Mouse (Mus musculus) midbrain, embryonic 12.5 days (tissue): ENCODE results near the gene Tsc1. TPM values are rescaled to one million over a fixed set of nuclear protein-coding genes. Genes with fewer than 3 reads are reported as not detected.

ENCODE experiments used
- ATAC-seq: fragments of 200-750 bp; cut with Nextera tagmentation; 2 replicates; pipeline ENCODE4 v1.8.0; 2017; ENCODE audit warnings: low read depth, moderate TSS enrichment, moderate library complexity; ENCODE audit not compliant: low FRiP score
- H3K27ac ChIP-seq: fragments of 300-500 bp; sonication (generic); replicated peaks from 2 replicates; pipeline ENCODE4 v1.5.1; 2016; ENCODE audit warnings: mild to moderate bottlenecking
- H3K27me3 ChIP-seq: fragments of 300-500 bp; sonication (generic); 2 replicates; pipeline ENCODE4 v1.6.1; 2016; ENCODE audit warnings: mild to moderate bottlenecking
- H3K36me3 ChIP-seq: fragments of 300-500 bp; sonication (generic); 2 replicates; pipeline ENCODE4 v1.6.1; 2016
- H3K4me1 ChIP-seq: fragments of 300-500 bp; sonication (generic); 2 replicates; pipeline ENCODE4 v1.6.1; 2016
- H3K4me2 ChIP-seq: fragments of 300-500 bp; sonication (generic); replicated peaks from 2 replicates; pipeline ENCODE4 v1.6.1; 2016; ENCODE audit warnings: mild to moderate bottlenecking, moderate library complexity
- H3K4me3 ChIP-seq: fragments of 300-500 bp; sonication (generic); 2 replicates; pipeline ENCODE4 v1.5.1; 2016; ENCODE audit warnings: mild to moderate bottlenecking
- H3K9ac ChIP-seq: fragments of 300-500 bp; sonication (generic); replicated peaks from 2 replicates; pipeline ENCODE4 v1.6.1; 2016; ENCODE audit warnings: mild to moderate bottlenecking, moderate library complexity
- H3K9me3 ChIP-seq: fragments of 300-500 bp; sonication (generic); 2 replicates; pipeline ENCODE4 v1.6.1; 2016; ENCODE audit warnings: mild to moderate bottlenecking
- WGBS: fragments of 180-500 bp; shearing (Covaris S2); methylation state at CpG from one replicate; pipeline ENCODE4 v1.1.7; 2016; 5-methylcytosine and 5-hydroxymethylcytosine counted together
- polyA plus RNA-seq: library from polyadenylated mRNA; unstranded; fragments of >200 nt; fragmentation: Nextera tagmentation; extraction: Ambion mirVana; gene quantifications from 2 replicates; pipeline ENCODE4 v1.2.1, GENCODE M21; 2016

Tsc1 gene
- polyA plus RNA-seq, 1 experiment from 2014 or later, result 33.8 TPM

DNA sequence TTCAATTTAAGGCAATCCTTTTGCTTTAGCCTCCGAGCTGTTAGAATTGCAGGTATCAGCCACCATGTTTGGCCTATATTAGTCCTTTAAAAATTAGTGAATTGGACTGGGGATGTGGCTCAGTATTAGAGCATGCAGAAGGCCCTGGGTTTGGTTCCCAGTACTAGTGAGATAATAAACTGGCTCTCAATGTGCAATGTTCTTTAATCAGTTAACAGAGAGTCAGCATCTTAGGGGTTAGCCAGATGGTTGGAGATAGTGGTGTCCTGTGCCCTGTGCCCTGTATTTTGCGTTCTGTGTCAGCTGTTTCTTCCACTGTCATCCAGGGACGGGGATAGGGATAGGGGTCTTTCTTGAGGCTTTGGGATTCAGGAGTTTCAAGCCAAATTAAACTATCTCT lies 21.9 kb downstream of the Tsc1 start:
- Histone ChIP-seq H3K4me2 (no peak overlapping the region), H3K9ac (no peak overlapping the region), H3K9me3 (no peaks in the 10 kb centered on the region), H3K36me3 (peaks cover 92% of the 10 kb centered on the region), H3K4me1 (no peaks in the 10 kb centered on the region), H3K27ac (no peak overlapping the region), H3K4me3 (no peak overlapping the region), H3K27me3 (no peaks in the 10 kb centered on the region)
- ATAC-seq, result no peak
- WGBS, result 91% methylated on average over 3 of the region's 3 CpGs

- Histone ChIP-seq H3K27ac (no peak overlapping the region), H3K9ac (no peak overlapping the region), H3K9me3 (no peaks in the 10 kb centered on the region), H3K4me3 (no peak overlapping the region), H3K36me3 (peaks cover 93% of the 10 kb centered on the region), H3K4me2 (no peak overlapping the region), H3K27me3 (no peaks in the 10 kb centered on the region), H3K4me1 (no peaks in the 10 kb centered on the region)
- 89% methylated on average over 3 of the region's 3 CpGs for WGBS
- no peak for ATAC-seq
Measured at GRCm38 (mm10) chr2:28665818-28666217, 24.8 kb downstream of the Tsc1 start.

- no peaks in the 10 kb centered on the region for H3K4me1 ChIP-seq
- H3K9ac ChIP-seq, result no peak overlapping the region
- H3K4me2 ChIP-seq, result no peak overlapping the region
- peaks cover 94% of the 10 kb centered on the region for H3K36me3 ChIP-seq
- no peak for ATAC-seq
- WGBS, result 91% methylated on average over 2 of the region's 2 CpGs
- H3K9me3 ChIP-seq, result no peaks in the 10 kb centered on the region
- no peaks in the 10 kb centered on the region for H3K27me3 ChIP-seq
- H3K27ac ChIP-seq, result no peak overlapping the region
- no peak overlapping the region for H3K4me3 ChIP-seq
Measured at GRCm38 (mm10) chr2:28671438-28671837, 30.4 kb downstream of the Tsc1 start.

DNA sequence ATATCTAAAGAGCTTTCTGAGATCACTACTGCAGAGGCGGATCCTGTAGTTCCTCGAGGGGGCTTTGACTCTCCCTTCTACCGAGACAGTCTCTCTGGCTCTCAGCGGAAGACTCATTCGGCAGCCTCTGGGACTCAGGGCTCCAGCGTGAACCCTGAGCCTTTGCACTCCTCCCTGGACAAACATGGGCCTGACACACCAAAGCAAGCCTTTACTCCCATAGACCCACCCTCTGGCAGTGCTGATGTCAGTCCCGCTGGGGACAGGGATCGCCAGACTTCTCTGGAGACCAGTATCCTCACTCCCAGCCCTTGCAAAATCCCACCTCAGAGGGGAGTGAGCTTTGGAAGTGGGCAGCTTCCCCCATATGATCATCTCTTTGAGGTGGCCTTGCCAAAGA lies 35.0 kb downstream of the Tsc1 start:
- H3K9ac ChIP-seq, result no peak overlapping the region
- H3K27me3 ChIP-seq, result no peaks in the 10 kb centered on the region
- 92% methylated on average over 8 of the region's 8 CpGs for WGBS
- ATAC-seq, result no peak
- no peak overlapping the region for H3K4me2 ChIP-seq
- no peaks in the 10 kb centered on the region for H3K9me3 ChIP-seq
- no peaks in the 10 kb centered on the region for H3K4me1 ChIP-seq
- H3K4me3 ChIP-seq, result no peak overlapping the region
- peaks cover 89% of the 10 kb centered on the region for H3K36me3 ChIP-seq
- no peak overlapping the region for H3K27ac ChIP-seq

- 34% methylated on average over 4 of the region's 4 CpGs for WGBS
- Histone ChIP-seq H3K36me3 (peaks cover 94% of the 10 kb centered on the region), H3K4me3 (no peak overlapping the region), H3K9ac (no peak overlapping the region), H3K27me3 (no peaks in the 10 kb centered on the region), H3K9me3 (no peaks in the 10 kb centered on the region), H3K27ac (no peak overlapping the region), H3K4me1 (no peaks in the 10 kb centered on the region), H3K4me2 (no peak overlapping the region)
- ATAC-seq, result no peak
Measured at GRCm38 (mm10) chr2:28680710-28681109, 39.7 kb downstream of the Tsc1 start.

- H3K4me3 ChIP-seq, result no peak overlapping the region
- no peak overlapping the region for H3K4me2 ChIP-seq
- no peak overlapping the region for H3K27ac ChIP-seq
- H3K27me3 ChIP-seq, result no peaks in the 10 kb centered on the region
- ATAC-seq, result no peak
- H3K36me3 ChIP-seq, result peaks cover 95% of the 10 kb centered on the region
- 93% methylated on average over 4 of the region's 4 CpGs for WGBS
- no peaks in the 10 kb centered on the region for H3K4me1 ChIP-seq
- no peaks in the 10 kb centered on the region for H3K9me3 ChIP-seq
- no peak overlapping the region for H3K9ac ChIP-seq
Measured at GRCm38 (mm10) chr2:28681718-28682117, 40.7 kb downstream of the Tsc1 start.

GRCm38 (mm10) chr2:28685895-28686294 lies 44.9 kb downstream of the Tsc1 start:
- no peak for ATAC-seq
- Histone ChIP-seq H3K4me1 (no peaks in the 10 kb centered on the region), H3K4me3 (no peak overlapping the region), H3K9me3 (no peaks in the 10 kb centered on the region), H3K9ac (no peak overlapping the region), H3K4me2 (no peak overlapping the region), H3K27me3 (no peaks in the 10 kb centered on the region), H3K27ac (no peak overlapping the region), H3K36me3 (peaks cover 71% of the 10 kb centered on the region)
- 86% methylated on average over 7 of the region's 7 CpGs for WGBS

- ATAC-seq, result no peak
- WGBS, result 59% methylated on average over 3 of the region's 3 CpGs
- Histone ChIP-seq H3K9ac (no peak overlapping the region), H3K27ac (no peak overlapping the region), H3K4me3 (no peak overlapping the region), H3K4me2 (no peak overlapping the region), H3K36me3 (peaks cover 46% of the 10 kb centered on the region), H3K27me3 (no peaks in the 10 kb centered on the region), H3K9me3 (no peaks in the 10 kb centered on the region), H3K4me1 (no peaks in the 10 kb centered on the region)
Measured at GRCm38 (mm10) chr2:28688431-28688830, 47.4 kb downstream of the Tsc1 start.

DNA sequence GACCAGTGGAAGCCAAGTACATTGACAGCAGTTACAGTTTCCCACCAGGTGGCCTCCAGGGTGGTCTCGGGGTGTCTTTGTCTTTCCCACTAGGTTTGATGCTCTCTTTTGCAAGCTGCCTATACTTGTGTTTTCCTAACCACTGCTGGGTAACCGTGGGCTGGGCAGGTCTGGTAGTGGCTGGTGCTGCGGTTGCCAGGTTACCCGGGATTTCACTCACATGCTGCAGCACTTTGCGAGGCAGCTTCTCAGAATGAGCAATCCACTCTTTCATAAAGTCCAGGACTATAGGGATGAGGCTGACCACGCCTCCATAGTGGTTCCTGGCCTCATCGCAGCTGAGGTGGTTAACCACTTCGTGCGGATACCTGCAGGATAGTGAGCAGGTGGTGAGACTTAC lies 51.7 kb downstream of the Tsc1 start:
- Histone ChIP-seq H3K27me3 (no peaks in the 10 kb centered on the region), H3K4me1 (no peaks in the 10 kb centered on the region), H3K9ac (no peak overlapping the region), H3K4me2 (no peak overlapping the region), H3K9me3 (no peaks in the 10 kb centered on the region), H3K36me3 (peaks cover 4% of the 10 kb centered on the region; the same call in 1 of the 2 replicates), H3K27ac (no peak overlapping the region), H3K4me3 (no peak overlapping the region)
- no peak for ATAC-seq
- 72% methylated on average over 9 of the region's 9 CpGs for WGBS

GRCm38 (mm10) chr2:28698566-28698965 lies 57.5 kb downstream of the Tsc1 start:
- no peak overlapping the region for H3K4me3 ChIP-seq
- 0 out of 2 replicates have a peak overlapping the region, but pooled peaks have one; percentile 15 for H3K27ac ChIP-seq
- peak overlapping the region; percentile 5; the same call in 1 of the 2 replicates for H3K4me2 ChIP-seq
- peaks cover 35% of the 10 kb centered on the region for H3K27me3 ChIP-seq
- H3K36me3 ChIP-seq, result no peaks in the 10 kb centered on the region
- no peak for ATAC-seq
- H3K4me1 ChIP-seq, result peaks cover 9% of the 10 kb centered on the region
- no peak overlapping the region for H3K9ac ChIP-seq
- no peaks in the 10 kb centered on the region for H3K9me3 ChIP-seq
- WGBS, result 65% methylated on average over 5 of the region's 5 CpGs

- 2% methylated on average over 53 of the region's 53 CpGs for WGBS
- ATAC-seq, result peak; percentile 80
- peak within 1 kb of the TSS; percentile 15; the same call in 1 of the 2 replicates for H3K27ac ChIP-seq
Measured at GRCm38 (mm10) chr2:28699361-28700335, 58.6 kb downstream of the Tsc1 start, which contains the start of the genes Spaca9 and Ak8. Gene Spaca9 (minus strand): TSS chr2:28699727. Gene Ak8 (plus strand): TSS chr2:28700164.

GRCm38 (mm10) chr2:28701646-28702262 lies 60.7 kb downstream of the Tsc1 start:
- no peak overlapping the region for H3K4me2 ChIP-seq
- H3K27ac ChIP-seq, result no peak overlapping the region
- no peak overlapping the region for H3K9ac ChIP-seq
- H3K9me3 ChIP-seq, result no peaks in the 10 kb centered on the region
- ATAC-seq, result no peak
- H3K4me1 ChIP-seq, result peaks cover 9% of the 10 kb centered on the region
- H3K27me3 ChIP-seq, result peaks cover 35% of the 10 kb centered on the region
- WGBS, result 74% methylated on average over 8 of the region's 8 CpGs
- no peaks in the 10 kb centered on the region for H3K36me3 ChIP-seq
- H3K4me3 ChIP-seq, result no peak overlapping the region

More at GRCm38 (mm10) chr2:28699361-28700335, 58.6 kb downstream of the Tsc1 start, which contains the start of the genes Spaca9 and Ak8:
- peaks cover 35% of the 10 kb centered on the region for H3K27me3 ChIP-seq
- peak within 1 kb of the TSS; percentile 74 for H3K9ac ChIP-seq
- H3K36me3 ChIP-seq, result no peaks in the 10 kb centered on the region
- H3K4me1 ChIP-seq, result peaks cover 9% of the 10 kb centered on the region
- H3K9me3 ChIP-seq, result no peaks in the 10 kb centered on the region
- peak within 1 kb of the TSS; percentile 65 for H3K4me3 ChIP-seq
- H3K4me2 ChIP-seq, result peak within 1 kb of the TSS; percentile 96
